Mouse (Mus musculus): Measurements from ENCODE around the gene Rnf40.

DNA sequence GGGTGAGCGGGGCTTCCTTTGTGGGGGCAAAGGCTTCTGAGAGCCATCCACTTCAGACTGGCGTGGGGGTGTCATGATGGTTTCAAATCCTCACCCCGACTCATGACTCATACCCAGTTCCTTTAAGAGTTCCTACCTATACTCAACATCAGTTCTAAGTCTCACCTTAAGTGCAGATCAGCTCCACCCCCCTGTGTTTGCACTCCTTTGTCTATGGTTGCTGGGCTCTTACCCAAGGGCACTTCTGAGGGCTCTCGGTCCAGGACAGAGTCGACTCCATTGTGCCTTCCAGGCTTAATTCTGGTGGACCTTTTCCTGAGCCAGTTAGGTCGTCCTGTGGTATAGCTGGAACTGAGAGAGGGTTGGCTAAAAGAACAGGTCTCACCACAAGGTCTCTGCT is 18.6 kb downstream of the Rnf40 start:
- no peak for TF ChIP-seq CTCF (IDR thresholded peaks at IDR 0.05; ENCODE audit: insufficient read depth, low read length)
- TF ChIP-seq POLR2A (IDR thresholded peaks at IDR 0.05; ENCODE audit: borderline replicate concordance, extremely low read depth, low read depth, low read length): no peak
